Mouse (Mus musculus): ENCODE results near the gene Ap1ar. TPM values are rescaled to one million over a fixed set of nuclear protein-coding genes. Genes with fewer than 3 reads are reported as not detected.

The Ap1ar gene
- polyA plus RNA-seq, 1 experiment from 2014 or later = 54.8 TPM

- 88% methylated on average over 7 of the region's 7 CpGs for WGBS
- Histone ChIP-seq H3K4me1 (no peaks in the 10 kb centered on the region), H3K9ac (no peak overlapping the region), H3K36me3 (peaks cover 55% of the 10 kb centered on the region), H3K27me3 (no peaks in the 10 kb centered on the region), H3K4me3 (no peak overlapping the region), H3K4me2 (no peak overlapping the region), H3K27ac (no peak overlapping the region), H3K9me3 (no peaks in the 10 kb centered on the region)
- ATAC-seq (ENCODE audit: borderline replicate concordance, extremely low read depth, low FRiP score, low TSS enrichment) = no peak
Observed at GRCm38 (mm10) chr3:127809103-127809502, 28.2 kb downstream of the Ap1ar start.

- 85% methylated on average over 5 of the region's 5 CpGs for WGBS
- H3K4me3 ChIP-seq = no peak overlapping the region
- H3K9ac ChIP-seq = no peak overlapping the region
- H3K9me3 ChIP-seq = no peaks in the 10 kb centered on the region
- no peaks in the 10 kb centered on the region for H3K4me1 ChIP-seq
- no peaks in the 10 kb centered on the region for H3K27me3 ChIP-seq
- peaks cover 51% of the 10 kb centered on the region for H3K36me3 ChIP-seq
- no peak overlapping the region for H3K27ac ChIP-seq
- no peak for ATAC-seq (ENCODE audit: borderline replicate concordance, extremely low read depth, low FRiP score, low TSS enrichment)
- H3K4me2 ChIP-seq = no peak overlapping the region
Observed at GRCm38 (mm10) chr3:127807846-127808245, 29.5 kb downstream of the Ap1ar start.

GRCm38 (mm10) chr3:127805991-127806390, 31.3 kb downstream of the Ap1ar start:
- Histone ChIP-seq H3K9me3 (no peaks in the 10 kb centered on the region), H3K4me3 (no peak overlapping the region), H3K9ac (no peak overlapping the region), H3K27ac (no peak overlapping the region), H3K4me2 (no peak overlapping the region), H3K27me3 (no peaks in the 10 kb centered on the region), H3K4me1 (no peaks in the 10 kb centered on the region), H3K36me3 (peaks cover 35% of the 10 kb centered on the region)
- ATAC-seq (ENCODE audit: borderline replicate concordance, extremely low read depth, low FRiP score, low TSS enrichment) = no peak
- WGBS = 88% methylated on average over 6 of the region's 6 CpGs

GRCm38 (mm10) chr3:127805071-127805470, 32.3 kb downstream of the Ap1ar start:
- no peaks in the 10 kb centered on the region for H3K4me1 ChIP-seq
- 79% methylated on average over 12 of the region's 12 CpGs for WGBS
- H3K27ac ChIP-seq = no peak overlapping the region
- H3K4me2 ChIP-seq = no peak overlapping the region
- ATAC-seq (ENCODE audit: borderline replicate concordance, extremely low read depth, low FRiP score, low TSS enrichment) = no peak
- H3K4me3 ChIP-seq = no peak overlapping the region
- H3K36me3 ChIP-seq = peaks cover 31% of the 10 kb centered on the region
- H3K27me3 ChIP-seq = no peaks in the 10 kb centered on the region
- H3K9ac ChIP-seq = no peak overlapping the region
- no peaks in the 10 kb centered on the region for H3K9me3 ChIP-seq

GRCm38 (mm10) chr3:127804439-127804838, 32.9 kb downstream of the Ap1ar start:
- WGBS = 87% methylated on average over 4 of the region's 4 CpGs
- no peak overlapping the region for H3K9ac ChIP-seq
- H3K4me2 ChIP-seq = no peak overlapping the region
- H3K27me3 ChIP-seq = no peaks in the 10 kb centered on the region
- no peak for ATAC-seq (ENCODE audit: borderline replicate concordance, extremely low read depth, low FRiP score, low TSS enrichment)
- peaks cover 26% of the 10 kb centered on the region for H3K36me3 ChIP-seq
- H3K27ac ChIP-seq = no peak overlapping the region
- H3K4me1 ChIP-seq = no peaks in the 10 kb centered on the region
- H3K9me3 ChIP-seq = no peaks in the 10 kb centered on the region
- H3K4me3 ChIP-seq = no peak overlapping the region

- Histone ChIP-seq H3K4me2 (no peak overlapping the region), H3K4me1 (no peaks in the 10 kb centered on the region), H3K9me3 (no peaks in the 10 kb centered on the region), H3K27ac (no peak overlapping the region), H3K36me3 (peaks cover 11% of the 10 kb centered on the region; the same call in 1 of the 2 replicates), H3K4me3 (no peak overlapping the region), H3K9ac (no peak overlapping the region), H3K27me3 (no peaks in the 10 kb centered on the region)
- ATAC-seq (ENCODE audit: borderline replicate concordance, extremely low read depth, low FRiP score, low TSS enrichment) = no peak
- WGBS = 45% methylated on average over 8 of the region's 8 CpGs
Observed at GRCm38 (mm10) chr3:127802814-127803213, 34.5 kb downstream of the Ap1ar start.

- H3K4me2 ChIP-seq = no peak overlapping the region
- 93% methylated on average over 8 of the region's 8 CpGs for WGBS
- no peaks in the 10 kb centered on the region for H3K27me3 ChIP-seq
- no peak for ATAC-seq (ENCODE audit: borderline replicate concordance, extremely low read depth, low FRiP score, low TSS enrichment)
- no peak overlapping the region for H3K27ac ChIP-seq
- no peak overlapping the region for H3K4me3 ChIP-seq
- H3K4me1 ChIP-seq = no peaks in the 10 kb centered on the region
- 0 out of 2 replicates have a peak, but pooled peaks cover 2% of the 10 kb centered on the region for H3K36me3 ChIP-seq
- H3K9me3 ChIP-seq = no peaks in the 10 kb centered on the region
- H3K9ac ChIP-seq = no peak overlapping the region
Observed at GRCm38 (mm10) chr3:127801162-127801561, 36.2 kb downstream of the Ap1ar start.

- H3K9me3 ChIP-seq = no peaks in the 10 kb centered on the region
- no peak overlapping the region for H3K4me3 ChIP-seq
- no peaks in the 10 kb centered on the region for H3K36me3 ChIP-seq
- no peak for ATAC-seq (ENCODE audit: borderline replicate concordance, extremely low read depth, low FRiP score, low TSS enrichment)
- 95% methylated on average over 7 of the region's 7 CpGs for WGBS
- peaks cover under 1% of the 10 kb centered on the region for H3K4me1 ChIP-seq
- no peak overlapping the region for H3K9ac ChIP-seq
- H3K4me2 ChIP-seq = no peak overlapping the region
- H3K27ac ChIP-seq = no peak overlapping the region
- no peaks in the 10 kb centered on the region for H3K27me3 ChIP-seq
Observed at GRCm38 (mm10) chr3:127796271-127796670, 41.1 kb downstream of the Ap1ar start.

GRCm38 (mm10) chr3:127795762-127796161, 41.6 kb downstream of the Ap1ar start:
- no peak overlapping the region for H3K4me3 ChIP-seq
- H3K27me3 ChIP-seq = no peaks in the 10 kb centered on the region
- no peaks in the 10 kb centered on the region for H3K36me3 ChIP-seq
- H3K9me3 ChIP-seq = no peaks in the 10 kb centered on the region
- peaks cover 4% of the 10 kb centered on the region for H3K4me1 ChIP-seq
- H3K4me2 ChIP-seq = no peak overlapping the region
- no peak overlapping the region for H3K27ac ChIP-seq
- no peak overlapping the region for H3K9ac ChIP-seq
- WGBS = 93% methylated on average over 3 of the region's 3 CpGs
- ATAC-seq (ENCODE audit: borderline replicate concordance, extremely low read depth, low FRiP score, low TSS enrichment) = no peak

- peaks cover 10% of the 10 kb centered on the region for H3K4me1 ChIP-seq
- H3K4me2 ChIP-seq = no peak overlapping the region
- H3K36me3 ChIP-seq = no peaks in the 10 kb centered on the region
- H3K27me3 ChIP-seq = peaks cover 14% of the 10 kb centered on the region; the same call in 1 of the 2 replicates
- 83% methylated on average over 7 of the region's 7 CpGs for WGBS
- ATAC-seq (ENCODE audit: borderline replicate concordance, extremely low read depth, low FRiP score, low TSS enrichment) = no peak
- H3K27ac ChIP-seq = no peak overlapping the region
- H3K4me3 ChIP-seq = no peak overlapping the region
- H3K9me3 ChIP-seq = no peaks in the 10 kb centered on the region
- H3K9ac ChIP-seq = no peak overlapping the region
Observed at GRCm38 (mm10) chr3:127793022-127793421, 44.3 kb downstream of the Ap1ar start.

- H3K27ac ChIP-seq = no peak overlapping the region
- no peak for ATAC-seq (ENCODE audit: borderline replicate concordance, extremely low read depth, low FRiP score, low TSS enrichment)
- peak overlapping the region; percentile 86 for H3K4me2 ChIP-seq
- H3K4me1 ChIP-seq = peaks cover 10% of the 10 kb centered on the region
- H3K4me3 ChIP-seq = no peak overlapping the region
- no peak overlapping the region for H3K9ac ChIP-seq
- WGBS = 45% methylated on average over 4 of the region's 4 CpGs
- H3K36me3 ChIP-seq = no peaks in the 10 kb centered on the region
- H3K9me3 ChIP-seq = no peaks in the 10 kb centered on the region
- peaks cover 15% of the 10 kb centered on the region; the same call in 1 of the 2 replicates for H3K27me3 ChIP-seq
Observed at GRCm38 (mm10) chr3:127791595-127792561, 45.4 kb downstream of the Ap1ar start.

- no peak for ATAC-seq (ENCODE audit: borderline replicate concordance, extremely low read depth, low FRiP score, low TSS enrichment)
- WGBS = under 1% methylated on average over 15 of the region's 15 CpGs
Observed at GRCm38 (mm10) chr3:127791056-127791483, 46.3 kb downstream of the Ap1ar start.

More at GRCm38 (mm10) chr3:127791056-127791483, 46.3 kb downstream of the Ap1ar start:
- H3K9ac ChIP-seq = peak overlapping the region; percentile 46
- no peaks in the 10 kb centered on the region for H3K36me3 ChIP-seq
- H3K4me1 ChIP-seq = peaks cover 10% of the 10 kb centered on the region
- H3K27me3 ChIP-seq = peaks cover 17% of the 10 kb centered on the region; the same call in 1 of the 2 replicates
- no peak overlapping the region for H3K27ac ChIP-seq
- peak overlapping the region; percentile 86 for H3K4me2 ChIP-seq
- H3K9me3 ChIP-seq = no peaks in the 10 kb centered on the region
- peak overlapping the region; percentile 63 for H3K4me3 ChIP-seq

Data from lung, embryonic 15.5 days (tissue).